ENCODE assay signal across 7 mouse cellular contexts in the genomic region with DNA sequence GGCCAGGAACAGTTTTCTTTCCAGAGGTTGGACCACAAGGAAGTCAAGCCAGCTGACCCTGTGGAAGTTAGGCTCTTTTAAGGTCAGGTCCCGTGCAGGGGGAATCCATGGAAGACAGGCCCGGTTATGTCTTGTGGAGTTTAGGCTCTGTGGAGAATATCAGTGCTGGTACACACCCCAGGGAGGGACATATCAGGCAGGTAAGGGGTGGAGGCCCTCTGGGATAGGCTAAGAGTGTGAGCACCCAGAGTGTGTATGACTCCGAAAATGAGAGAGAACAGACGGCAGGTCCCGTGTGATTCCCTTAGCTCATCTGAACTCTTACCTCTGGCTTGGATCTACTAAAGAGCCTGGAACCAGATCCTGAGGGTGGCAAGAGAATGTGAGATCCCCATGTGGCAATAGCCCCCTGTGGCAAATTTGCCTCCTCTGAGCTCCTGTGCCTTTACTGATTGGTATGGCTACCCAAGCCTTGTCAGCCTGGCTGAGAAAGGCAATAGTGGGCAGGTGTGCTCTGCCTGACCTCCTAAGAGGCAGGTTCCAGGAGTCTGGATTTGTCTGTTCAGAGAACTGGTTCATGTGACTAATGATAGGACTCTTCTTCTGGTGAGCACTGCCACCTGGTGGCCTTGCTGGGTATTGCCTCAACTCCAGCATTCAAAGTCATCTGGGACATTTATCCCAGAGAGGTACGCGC. TPM values are rescaled to one million over a fixed set of nuclear protein-coding genes. Genes with fewer than 3 reads are reported as not detected.
DNase-seq lines count a peak whose midpoint lies in the region; ATAC-seq and TF ChIP-seq lines count a peak whose summit lies in the region.

No protein-coding gene starts in this region.

- no peak overlapping the region for H3K27ac ChIP-seq in gastrocnemius, adult 2 months
- no peak overlapping the region for H3K27ac ChIP-seq in limb, embryonic 10.5 days
- H3K27ac ChIP-seq in midbrain, embryonic 15.5 days: no peak overlapping the region
- no peak overlapping the region for H3K27ac ChIP-seq in spleen, adult 2 months (ENCODE audit: insufficient read depth, low read length)

- H3K9ac ChIP-seq in midbrain, embryonic 15.5 days: no peak overlapping the region

- intact Hi-C loops in gastrocnemius, adult 2 months (cut with DNase I): loop anchor here (10.0 kb wide), 1 partner anchor 287 kb away; no protein-coding TSS in a partner anchor

- H3K4me3 ChIP-seq in gastrocnemius, adult 2 months: no peak overlapping the region
- H3K4me3 ChIP-seq in limb, embryonic 10.5 days: no peak overlapping the region
- no peak overlapping the region for H3K4me3 ChIP-seq in midbrain, embryonic 15.5 days
- H3K4me3 ChIP-seq in spleen, adult 2 months (ENCODE audit: extremely low read depth, insufficient read depth, insufficient read length): no peak overlapping the region

- H3K36me3 ChIP-seq in limb, embryonic 10.5 days: no peaks in the 10 kb centered on the region
- no peaks in the 10 kb centered on the region for H3K36me3 ChIP-seq in midbrain, embryonic 15.5 days (replicated peaks)
- H3K36me3 ChIP-seq in spleen, adult 2 months (ENCODE audit: control insufficient read depth, insufficient read depth, low read length): no peaks in the 10 kb centered on the region

- H3K4me2 ChIP-seq in midbrain, embryonic 15.5 days: no peak overlapping the region

- no peaks in the 10 kb centered on the region for H3K27me3 ChIP-seq in limb, embryonic 10.5 days (ENCODE audit: low read depth, poor library complexity, severe bottlenecking)
- H3K27me3 ChIP-seq in midbrain, embryonic 15.5 days (replicated peaks): no peaks in the 10 kb centered on the region
- H3K27me3 ChIP-seq in spleen, adult 2 months (ENCODE audit: control insufficient read depth, insufficient read depth, low read length): no peaks in the 10 kb centered on the region

- no peaks in the 10 kb centered on the region for H3K4me1 ChIP-seq in limb, embryonic 10.5 days
- peaks cover 2% of the 10 kb centered on the region; the same call in 1 of the 2 replicates for H3K4me1 ChIP-seq in midbrain, embryonic 15.5 days
- H3K4me1 ChIP-seq in spleen, adult 2 months (ENCODE audit: control insufficient read depth, insufficient read depth, insufficient read length): no peaks in the 10 kb centered on the region

- no peak for TF ChIP-seq POLR2A in spleen, adult 2 months (IDR thresholded peaks at IDR 0.05; ENCODE audit: low read depth, low read length)

- peak; percentile 95 for TF ChIP-seq CTCF in gastrocnemius, adult 2 months (IDR thresholded peaks at IDR 0.05)
- peak; percentile 74; the same call in 1 of the 2 replicates for TF ChIP-seq CTCF in spleen, adult 2 months (IDR thresholded peaks at IDR 0.05; ENCODE audit: extremely low read depth, insufficient read depth, insufficient read length, insufficient replicate concordance)

- peak; percentile 72 for ATAC-seq in midbrain, embryonic 15.5 days (replicated peaks)

- H3K9me3 ChIP-seq in limb, embryonic 10.5 days (replicated peaks): no peaks in the 10 kb centered on the region
- H3K9me3 ChIP-seq in midbrain, embryonic 15.5 days: no peaks in the 10 kb centered on the region

- 61% methylated on average over 7 of the region's 7 CpGs for WGBS in limb, embryonic 10.5 days
- WGBS in midbrain, embryonic 15.5 days: 51% methylated on average over 7 of the region's 7 CpGs
- 69% methylated on average over 7 of the region's 7 CpGs for WGBS in spleen, adult 2 months

- DNase-seq in adipocyte (ENCODE audit: low spot score): peak; percentile 86
- peak; percentile 92 to 93 for DNase-seq in cerebellum, postnatal 25 days
- peak; percentile 79 for DNase-seq in gastrocnemius, adult 2 months
- peak; percentile 86 for DNase-seq in kidney, adult 18-20 months
- DNase-seq in limb, embryonic 10.5 days (ENCODE audit: low spot score): peak; percentile 90
- DNase-seq in spleen, adult 2 months (ENCODE audit: low read depth in 1 of 2, low spot score in 2 of 2): peak; percentile 12 to 41

RNA-seq across cellular contexts. Expression of gene Chrna4, which starts 28.5 kb away (rescaled TPM):
- not detected for total RNA-seq in gastrocnemius, adult 2 months (2021)
- 0.65 and 1.3 TPM in 2 replicates for polyA plus RNA-seq in limb, embryonic 10.5 days (2016; fragmentation: Nextera tagmentation; extraction: Ambion mirVana)
- 46.3 and 55.9 TPM in 2 replicates for polyA plus RNA-seq in midbrain, embryonic 15.5 days (2015; fragmentation: Nextera tagmentation; extraction: Ambion mirVana)
- not detected in 2 replicates for polyA plus RNA-seq in spleen, adult 2 months (2012; rRNA removed)

Comparison
In these comparisons a context has a peak if more than half of its experiments do, and no peak if none do; other contexts are left out.
1. DNase-seq: peak in every context shown above with its lines; median percentile 92 in cerebellum, postnatal 25 days; 90 in limb, embryonic 10.5 days; 86 in adipocyte; 86 in kidney, adult 18-20 months; 79 in gastrocnemius, adult 2 months; 26 in spleen, adult 2 months.
2. RNA of gene Chrna4, which starts 28.5 kb away (polyA plus RNA-seq): 46.3 to 55.9 TPM in midbrain, embryonic 15.5 days; 0.65 to 1.3 TPM in limb, embryonic 10.5 days and not detected in spleen, adult 2 months; every median in the first group is over 10 times any median in the second.